10 mouse cellular contexts compared by ENCODE assay signal in genomic region chr14:100485489-100485888, GRCm38 (mm10).
DNase-seq lines count a peak whose midpoint lies in the region; ATAC-seq and TF ChIP-seq lines count a peak whose summit lies in the region.
"Had no signal": no experiment of that assay in that cellular context is flagged by ENCODE, and none has a peak within 500 bp of the region (broad histone marks: within the 10 kb centered on the region; RNA-seq: fewer than 3 reads in every experiment).

No protein-coding gene starts in this region.

- no peaks in the 10 kb centered on the region for H3K27me3 ChIP-seq in lung, embryonic 14.5 days (ENCODE audit: insufficient read depth, low read length)
- H3K27me3 ChIP-seq: forebrain, embryonic 13.5 days; liver, embryonic 13.5 days had no signal

- no peak overlapping the region for H3K4me3 ChIP-seq in gastrocnemius, adult 2 months
- no peak overlapping the region for H3K4me3 ChIP-seq in lung, embryonic 14.5 days (ENCODE audit: low read depth, low read length)
- no peak overlapping the region for H3K4me3 ChIP-seq in ES-E14 (ENCODE audit: insufficient read depth in 1 of 2, low read depth in 1 of 2, low read length in 2 of 2, poor library complexity in 1 of 2, severe bottlenecking in 1 of 2)
- H3K4me3 ChIP-seq: forebrain, embryonic 13.5 days; liver, embryonic 13.5 days had no signal

- H3K36me3 ChIP-seq in lung, embryonic 14.5 days (ENCODE audit: insufficient read depth): no peaks in the 10 kb centered on the region
- H3K36me3 ChIP-seq in ES-E14 (ENCODE audit: control insufficient read depth, insufficient read depth, low read length, poor library complexity, severe bottlenecking): no peaks in the 10 kb centered on the region
- H3K36me3 ChIP-seq: liver, embryonic 13.5 days had no signal

- H3K4me2 ChIP-seq in lung, embryonic 14.5 days: no peak overlapping the region
- H3K4me2 ChIP-seq: forebrain, embryonic 13.5 days; liver, embryonic 13.5 days had no signal

- intact Hi-C loops in gastrocnemius, adult 2 months (cut with DNase I): loop anchor here (10.0 kb wide), 1 partner anchor 551 kb away; no protein-coding TSS in a partner anchor
- intact Hi-C loops in gastrocnemius, postnatal 14 days (cut with DNase I; ENCODE audit: low total_unique reads): no loop called here

- WGBS in lung, embryonic 14.5 days: 69% methylated on average over 3 of the region's 3 CpGs

- H3K27ac ChIP-seq in gastrocnemius, adult 2 months: no peak overlapping the region
- no peak overlapping the region for H3K27ac ChIP-seq in lung, embryonic 14.5 days (ENCODE audit: low read depth)
- H3K27ac ChIP-seq in ES-E14 (ENCODE audit: insufficient read depth, low read depth, low read length, poor library complexity, severe bottlenecking): no peak overlapping the region
- H3K27ac ChIP-seq: forebrain, embryonic 13.5 days; liver, embryonic 13.5 days had no signal

- no peak overlapping the region for H3K9ac ChIP-seq in lung, embryonic 14.5 days
- H3K9ac ChIP-seq in ES-E14 (ENCODE audit: insufficient read depth, low read depth, low read length, poor library complexity, severe bottlenecking): no peak overlapping the region
- H3K9ac ChIP-seq: forebrain, embryonic 13.5 days; liver, embryonic 13.5 days had no signal

- no peaks in the 10 kb centered on the region for H3K9me3 ChIP-seq in lung, embryonic 14.5 days (ENCODE audit: low read depth, low read length)
- no peaks in the 10 kb centered on the region for H3K9me3 ChIP-seq in ES-E14 (ENCODE audit: control insufficient read depth, insufficient read depth, low read depth, low read length)
- H3K9me3 ChIP-seq: forebrain, embryonic 13.5 days; liver, embryonic 13.5 days had no signal

- in situ Hi-C loops in ES-E14 (cut with MboI; ENCODE audit: low sequenced_read_pairs in 2 of 2, unreplicated experiment in 2 of 2): no loop called here

- no peaks in the 10 kb centered on the region for H3K4me1 ChIP-seq in lung, embryonic 14.5 days (ENCODE audit: insufficient read depth)
- H3K4me1 ChIP-seq in ES-E14 (ENCODE audit: control insufficient read depth in 2 of 2, insufficient read depth in 2 of 2, low read length in 2 of 2, poor library complexity in 1 of 2): no peaks in the 10 kb centered on the region
- H3K4me1 ChIP-seq: forebrain, embryonic 13.5 days; liver, embryonic 13.5 days had no signal

- no peak for ATAC-seq in lung, embryonic 14.5 days (ENCODE audit: insufficient read depth)
- ATAC-seq: forebrain, embryonic 13.5 days had no signal

- DNase-seq in gastrocnemius, adult 2 months: no peak
- no peak for DNase-seq in gastrocnemius, postnatal 14 days
- DNase-seq in lung, embryonic 14.5 days: peak; percentile 59
- no peak for DNase-seq in lung, adult 18-20 months
- DNase-seq in ES-E14 (ENCODE audit: low read depth, low spot score): no peak
- DNase-seq in lung, postnatal 14 days: peak; percentile 19
- DNase-seq in ovary, postnatal 10 days (ENCODE audit: low spot score): no peak
- no peak for DNase-seq in right cerebral cortex, adult 2 months (ENCODE audit: low spot score in 2 of 2)
- DNase-seq: liver, embryonic 13.5 days had no signal

- TF ChIP-seq CTCF in gastrocnemius, adult 2 months (IDR thresholded peaks at IDR 0.05): peak; percentile 56
- peak; percentile 54 for TF ChIP-seq CTCF in lung, embryonic 14.5 days (IDR thresholded peaks at IDR 0.05; ENCODE audit: low read depth)

TF ChIP-seq in ES-E14, 5 proteins besides CTCF, POLR2A, EP300 and RAD21:
- no peak for TF ChIP-seq ZNF384 (IDR thresholded peaks at IDR 0.05; ENCODE audit: low read depth, low read length)
- TF ChIP-seq MAFK (IDR thresholded peaks at IDR 0.05; ENCODE audit: insufficient read depth, low read depth, low read length): no peak
- TF ChIP-seq ZC3H11A (IDR thresholded peaks at IDR 0.05; ENCODE audit: borderline replicate concordance, low read depth, low read length): peak; percentile 63; the same call in 1 of the 2 replicates

Comparison
In these comparisons a context has a peak if more than half of its experiments do, and no peak if none do; other contexts are left out.
1. DNase-seq: peak in lung, embryonic 14.5 days (single experiment) and lung, postnatal 14 days (single experiment); none in gastrocnemius, adult 2 months (single experiment), gastrocnemius, postnatal 14 days (single experiment), lung, adult 18-20 months (0 of 2), ES-E14 (single experiment), ovary, postnatal 10 days (single experiment) and right cerebral cortex, adult 2 months (0 of 2).